Mouse (Mus musculus) lung, adult 2 months (tissue): ENCODE measurements around the gene Scml4.

Experiments used
- CTCF ChIP-seq: fragments of 200-500 bp; IDR thresholded peaks from 2 replicates; pipeline ENCODE4 v1.5.1; 2011; ENCODE audit warnings: mild to moderate bottlenecking, low read length, control low read depth; ENCODE audit not compliant: insufficient read depth
- POLR2A ChIP-seq: fragments of 200-500 bp; IDR thresholded peaks from 2 replicates; pipeline ENCODE4 v1.6.1; 2011; ENCODE audit warnings: low read depth, mild to moderate bottlenecking, control low read depth, low read length, borderline replicate concordance; ENCODE audit errors: extremely low read depth

- no peak for TF ChIP-seq CTCF
- no peak for TF ChIP-seq POLR2A
These were observed 37.0 kb downstream of the Scml4 start for GRCm38 (mm10) chr10:42897166-42897565.
